Comparison of ENCODE assay signal across 21 mouse cellular contexts in the genomic region with DNA sequence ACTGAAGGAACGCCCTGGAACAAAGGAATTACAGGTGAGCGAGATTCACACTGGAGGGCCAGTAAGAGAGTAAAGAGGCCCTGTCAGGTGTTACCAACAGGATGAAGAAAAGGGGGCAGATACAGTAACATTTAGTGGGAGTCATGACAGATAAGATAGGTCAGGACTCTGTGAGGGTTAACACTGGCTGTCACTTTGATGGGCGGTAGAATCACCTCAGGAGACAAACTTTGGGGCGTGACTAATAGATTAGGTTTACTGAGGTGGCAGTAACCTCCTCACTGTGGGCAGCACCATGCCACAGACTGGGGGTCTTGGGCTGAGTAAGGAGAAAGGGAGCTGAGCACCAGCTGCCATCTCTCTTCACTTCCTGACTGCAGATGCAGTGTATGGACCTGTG.
"Had no signal": no experiment of that assay in that cellular context is flagged by ENCODE, and none has a peak within 500 bp of the region (broad histone marks: within the 10 kb centered on the region; RNA-seq: fewer than 3 reads in every experiment).

No protein-coding gene starts in this region.

- H3K27ac ChIP-seq: kidney, postnatal 0 days; layer of hippocampus, adult 2 months; limb, embryonic 15.5 days; midbrain, embryonic 12.5 days; midbrain, embryonic 15.5 days; neural tube, embryonic 12.5 days; neural tube, embryonic 15.5 days; stomach, embryonic 15.5 days had no signal

- H3K4me2 ChIP-seq: limb, embryonic 15.5 days; midbrain, embryonic 12.5 days; midbrain, embryonic 15.5 days; neural tube, embryonic 12.5 days; neural tube, embryonic 15.5 days; stomach, embryonic 15.5 days had no signal

- H3K36me3 ChIP-seq: limb, embryonic 15.5 days; midbrain, embryonic 12.5 days; midbrain, embryonic 15.5 days; neural tube, embryonic 12.5 days; neural tube, embryonic 15.5 days; stomach, embryonic 15.5 days had no signal

- H3K9me3 ChIP-seq: limb, embryonic 15.5 days; midbrain, embryonic 12.5 days; midbrain, embryonic 15.5 days; neural tube, embryonic 12.5 days; neural tube, embryonic 15.5 days; stomach, embryonic 15.5 days had no signal

- H3K4me3 ChIP-seq: layer of hippocampus, adult 2 months; limb, embryonic 15.5 days; midbrain, embryonic 12.5 days; midbrain, embryonic 15.5 days; neural tube, embryonic 12.5 days; neural tube, embryonic 15.5 days; stomach, embryonic 15.5 days had no signal

- ATAC-seq: inflammation-experienced regulatory T-cells, adult 6 months; intestine, embryonic 16.5 days; midbrain, embryonic 15.5 days had no signal

- DNase-seq: kidney, adult 2 months; kidney, postnatal 25 days; layer of hippocampus, adult 9-11 months; lung, adult 2 months; lung, postnatal 14 days; lung, postnatal 4 days; right cerebral cortex, adult 18-20 months; right cerebral cortex, postnatal 14 days; right cerebral cortex, postnatal 4 days; thymus, adult 18-20 months; thymus, postnatal 4 days had no signal

- H3K27me3 ChIP-seq: limb, embryonic 15.5 days; midbrain, embryonic 12.5 days; midbrain, embryonic 15.5 days; neural tube, embryonic 12.5 days; neural tube, embryonic 15.5 days; stomach, embryonic 15.5 days had no signal

- H3K4me1 ChIP-seq: neural tube, embryonic 12.5 days; stomach, embryonic 15.5 days had no signal

- H3K9ac ChIP-seq: limb, embryonic 15.5 days; midbrain, embryonic 12.5 days; midbrain, embryonic 15.5 days; neural tube, embryonic 12.5 days; neural tube, embryonic 15.5 days; stomach, embryonic 15.5 days had no signal
